Mouse (Mus musculus) liver, postnatal 0 days (tissue): ENCODE measurements around the gene Helz2. TPM values are rescaled to one million over a fixed set of nuclear protein-coding genes. Genes with fewer than 3 reads are reported as not detected.
A peak's percentile ranks its signal among the peaks of the same experiment; 100 is the strongest.

ENCODE experiments used
- ATAC-seq: fragments of 200-750 bp; cut with Nextera tagmentation; 2 replicates; pipeline ENCODE4 v1.8.0; 2017; ENCODE audit warnings: mild to moderate bottlenecking, moderate library complexity
- DNase-seq: peaks from one replicate; pipeline ENCODE4 v3.0.0-alpha.2; 2016
- H3K27ac ChIP-seq: fragments of 300-500 bp; sonication (generic); 2 replicates; pipeline ENCODE4 v1.5.1; 2014; ENCODE audit warnings: antibody characterized with exemption, moderate library complexity, mild to moderate bottlenecking, low read depth
- H3K27me3 ChIP-seq: fragments of 300-500 bp; sonication (generic); 2 replicates; pipeline ENCODE4 v1.6.1; 2014; ENCODE audit warnings: low read length, control low read depth, mixed read lengths; ENCODE audit not compliant: insufficient read depth
- H3K36me3 ChIP-seq: fragments of 300-500 bp; sonication (generic); replicated peaks from 2 replicates; pipeline ENCODE4 v1.6.1; 2014; ENCODE audit warnings: mild to moderate bottlenecking, control low read depth, low read length, moderate library complexity, mixed read lengths; ENCODE audit not compliant: insufficient read depth
- H3K4me1 ChIP-seq: fragments of 300-500 bp; sonication (generic); 2 replicates; pipeline ENCODE4 v1.6.1; 2014; ENCODE audit warnings: antibody characterized with exemption, mild to moderate bottlenecking, control low read depth; ENCODE audit not compliant: insufficient read depth
- H3K4me2 ChIP-seq: fragments of 300-500 bp; sonication (generic); 2 replicates; pipeline ENCODE4 v1.6.1; 2014; ENCODE audit warnings: low read depth, mild to moderate bottlenecking, low read length, moderate library complexity, mixed read lengths
- H3K4me3 ChIP-seq: fragments of 300-500 bp; sonication (generic); 2 replicates; pipeline ENCODE4 v1.5.1; 2014; ENCODE audit warnings: low read depth, low read length
- H3K9ac ChIP-seq: fragments of 300-500 bp; sonication (generic); replicated peaks from 2 replicates; pipeline ENCODE4 v1.6.1; 2014; ENCODE audit warnings: mild to moderate bottlenecking, moderate library complexity
- H3K9me3 ChIP-seq: fragments of 300-500 bp; sonication (generic); 2 replicates; pipeline ENCODE4 v1.6.1; 2016; ENCODE audit warnings: mild to moderate bottlenecking, control low read depth, low read length, mixed read lengths
- CTCF ChIP-seq: sonication (generic); IDR thresholded peaks from 2 replicates; pipeline ENCODE4 v1.5.1; 2016; ENCODE audit warnings: antibody characterized with exemption, low read depth
- EP300 ChIP-seq: IDR thresholded peaks from 2 replicates; pipeline ENCODE4 v1.6.1; 2016; ENCODE audit warnings: antibody characterized with exemption, low read depth, mild to moderate bottlenecking
- WGBS: fragments of 180-500 bp; shearing (Covaris S2); extraction: QIAGEN DNeasy Blood & Tissue Kit; methylation state at CpG from one replicate; pipeline ENCODE4 v1.1.7; 2014; ENCODE audit not compliant: insufficient replicate concordance; 5-methylcytosine and 5-hydroxymethylcytosine counted together
- polyA plus RNA-seq: library from polyadenylated mRNA; unstranded; fragments of >200 nt; fragmentation: Nextera tagmentation; extraction: Ambion mirVana; gene quantifications from 2 replicates; pipeline ENCODE4 v1.2.1, GENCODE M21; 2015

Gene Helz2
- polyA plus RNA-seq, 1 experiment from 2014 or later = 4.2 TPM

- Histone ChIP-seq H3K27me3 (no peaks in the 10 kb centered on the region), H3K9ac (no peak overlapping the region), H3K9me3 (no peaks in the 10 kb centered on the region), H3K27ac (no peak overlapping the region), H3K4me2 (no peak overlapping the region), H3K4me1 (no peaks in the 10 kb centered on the region), H3K36me3 (peaks cover 74% of the 10 kb centered on the region), H3K4me3 (no peak overlapping the region)
- WGBS = 83% methylated on average over 2 of the region's 2 CpGs
- DNase-seq (no peak), ATAC-seq (peak; percentile 60)
- no peak for TF ChIP-seq EP300
- TF ChIP-seq CTCF = no peak
Measured at GRCm38 (mm10) chr2:181266839-181267238, 25.0 kb upstream of the Helz2 start.

- H3K27me3 ChIP-seq = no peaks in the 10 kb centered on the region
- no peak for TF ChIP-seq EP300
- TF ChIP-seq CTCF = no peak
- H3K9ac ChIP-seq = no peak overlapping the region
- peak overlapping the region; percentile 64 for H3K27ac ChIP-seq
- H3K4me2 ChIP-seq = no peak overlapping the region
- DNase-seq (no peak), ATAC-seq (peak; percentile 75)
- H3K36me3 ChIP-seq = peaks cover 44% of the 10 kb centered on the region
- no peak overlapping the region for H3K4me3 ChIP-seq
- H3K4me1 ChIP-seq = peaks cover 22% of the 10 kb centered on the region
- H3K9me3 ChIP-seq = no peaks in the 10 kb centered on the region
- WGBS = 71% methylated on average over 1 of the region's 1 CpGs
Measured at GRCm38 (mm10) chr2:181253248-181253647, 11.4 kb upstream of the Helz2 start.

- ATAC-seq (no peak), DNase-seq (no peak)
- peaks cover 22% of the 10 kb centered on the region for H3K4me1 ChIP-seq
- no peaks in the 10 kb centered on the region for H3K27me3 ChIP-seq
- peaks cover 44% of the 10 kb centered on the region for H3K36me3 ChIP-seq
- peak overlapping the region; percentile 64 for H3K27ac ChIP-seq
- H3K9ac ChIP-seq = no peak overlapping the region
- H3K4me3 ChIP-seq = no peak overlapping the region
- 77% methylated on average over 1 of the region's 1 CpGs for WGBS
- TF ChIP-seq EP300 (no peak), CTCF (no peak)
- H3K9me3 ChIP-seq = no peaks in the 10 kb centered on the region
- no peak overlapping the region for H3K4me2 ChIP-seq
Measured at GRCm38 (mm10) chr2:181251841-181252240, 10.0 kb upstream of the Helz2 start.

- WGBS = 56% methylated on average over 10 of the region's 10 CpGs
- H3K9ac ChIP-seq = no peak overlapping the region
- H3K27me3 ChIP-seq = no peaks in the 10 kb centered on the region
- no peak for DNase-seq
- TF ChIP-seq EP300 = no peak
- TF ChIP-seq CTCF = no peak
- peaks cover 24% of the 10 kb centered on the region for H3K4me1 ChIP-seq
- peak overlapping the region; percentile 88 for H3K27ac ChIP-seq
- H3K4me2 ChIP-seq = peak overlapping the region; percentile 32; the same call in 1 of the 2 replicates
- peak; percentile 82 for ATAC-seq
- no peak overlapping the region for H3K4me3 ChIP-seq
- H3K9me3 ChIP-seq = no peaks in the 10 kb centered on the region
- H3K36me3 ChIP-seq = peaks cover 23% of the 10 kb centered on the region
Measured at GRCm38 (mm10) chr2:181249217-181249616, 7.4 kb upstream of the Helz2 start.

GRCm38 (mm10) chr2:181245031-181245430 is 3.2 kb upstream of the Helz2 start:
- WGBS = 58% methylated on average over 2 of the region's 2 CpGs

GRCm38 (mm10) chr2:181243706-181244394 is 2.0 kb upstream of the Helz2 start:
- no peak overlapping the region for H3K9ac ChIP-seq
- no peak for TF ChIP-seq EP300
- no peak for TF ChIP-seq CTCF
- peak overlapping the region; percentile 60 for H3K4me2 ChIP-seq
- peak overlapping the region; percentile 78 for H3K27ac ChIP-seq
- WGBS = 20% methylated on average over 11 of the region's 11 CpGs
- H3K4me1 ChIP-seq = peaks cover 33% of the 10 kb centered on the region
- no peaks in the 10 kb centered on the region for H3K9me3 ChIP-seq
- DNase-seq = peak; percentile 64
- peak; percentile 70 for ATAC-seq
- H3K36me3 ChIP-seq = peaks cover 18% of the 10 kb centered on the region
- no peaks in the 10 kb centered on the region for H3K27me3 ChIP-seq
- 0 out of 2 replicates have a peak overlapping the region, but pooled peaks have one; percentile 14 for H3K4me3 ChIP-seq

More at GRCm38 (mm10) chr2:181245031-181245430, 3.2 kb upstream of the Helz2 start:
- Histone ChIP-seq H3K9me3 (no peaks in the 10 kb centered on the region), H3K27me3 (no peaks in the 10 kb centered on the region), H3K36me3 (peaks cover 6% of the 10 kb centered on the region), H3K4me3 (no peak overlapping the region), H3K9ac (no peak overlapping the region), H3K27ac (no peak overlapping the region; the same call in 1 of the 2 replicates), H3K4me1 (peaks cover 25% of the 10 kb centered on the region), H3K4me2 (no peak overlapping the region)
- DNase-seq (no peak), ATAC-seq (no peak)
- TF ChIP-seq CTCF (no peak), EP300 (no peak)
